Mouse (Mus musculus): ENCODE data around the gene Mrps15.

DNA sequence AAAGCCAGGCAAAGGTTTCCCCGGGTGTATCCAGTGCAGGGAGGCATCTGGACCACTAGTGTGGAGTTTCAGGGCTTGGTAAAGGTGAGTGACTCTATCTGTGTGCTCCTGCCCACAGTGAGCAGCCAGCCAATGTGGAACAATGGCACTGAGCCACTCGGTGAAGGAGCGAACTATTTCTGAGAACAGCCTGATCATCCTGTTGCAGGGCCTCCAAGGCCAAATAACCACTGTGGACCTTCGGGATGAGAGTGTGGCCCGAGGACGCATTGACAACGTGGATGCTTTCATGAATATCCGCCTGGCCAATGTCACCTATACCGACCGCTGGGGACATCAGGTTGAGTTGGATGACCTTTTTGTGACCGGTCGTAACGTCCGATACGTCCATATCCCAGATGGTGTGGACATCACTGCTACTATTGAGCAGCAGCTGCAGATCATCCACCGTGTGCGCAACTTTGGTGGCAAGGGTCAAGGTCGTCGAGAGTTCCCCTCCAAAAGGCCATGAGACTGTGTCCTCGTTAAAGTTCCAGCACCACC, 51.1 kb downstream of the Mrps15 start:
- TF ChIP-seq EP300 (IDR thresholded peaks at IDR 0.05; ENCODE audit: insufficient read depth, low read depth, low read length) (no peak), POLR2A (IDR thresholded peaks at IDR 0.05; ENCODE audit: insufficient read depth, low read length) (no peak)

All from ES-Bruce4 (cell line).